In genomic region chr11:90687040-90687439, GRCm38 (mm10) we compare ENCODE assay signal across 8 mouse cellular contexts. TPM values are rescaled to one million over a fixed set of nuclear protein-coding genes. Genes with fewer than 3 reads are reported as not detected.
DNase-seq lines count a peak whose midpoint lies in the region; ATAC-seq and TF ChIP-seq lines count a peak whose summit lies in the region.

No protein-coding gene starts in this region.

- H3K27me3 ChIP-seq in embryonic facial prominence, embryonic 14.5 days (replicated peaks; ENCODE audit: control insufficient read depth, insufficient read depth, low read length), result no peaks in the 10 kb centered on the region
- H3K27me3 ChIP-seq in intestine, embryonic 14.5 days (replicated peaks; ENCODE audit: control insufficient read depth, insufficient read depth, low read length), result no peaks in the 10 kb centered on the region
- H3K27me3 ChIP-seq in midbrain, postnatal 0 days (ENCODE audit: insufficient read depth, low read length), result no peaks in the 10 kb centered on the region

- DNase-seq in layer of hippocampus, adult 2 months (ENCODE audit: low spot score in 2 of 2), result peak in 1 of 2 experiments; percentile 6
- no peak for DNase-seq in layer of hippocampus, adult 18-20 months (ENCODE audit: low spot score in 2 of 2)
- DNase-seq in embryonic facial prominence, embryonic 14.5 days (ENCODE audit: low spot score), result peak; percentile 9
- DNase-seq in intestine, embryonic 14.5 days (ENCODE audit: low spot score), result no peak
- no peak for DNase-seq in midbrain, postnatal 0 days (ENCODE audit: low spot score)
- DNase-seq in c-Kit-positive CD71-positive TER-119-positive erythroid progenitor cells, embryonic 14.5 days (ENCODE audit: low spot score), result no peak
- DNase-seq in cerebellum, adult 11 months, result no peak
- DNase-seq in layer of hippocampus, postnatal 36 days, result no peak

- H3K4me3 ChIP-seq in layer of hippocampus, adult 2 months, result peak overlapping the region; percentile 85
- H3K4me3 ChIP-seq in embryonic facial prominence, embryonic 14.5 days (ENCODE audit: low read depth, low read length), result peak overlapping the region; percentile 71
- peak overlapping the region; percentile 69 for H3K4me3 ChIP-seq in intestine, embryonic 14.5 days (ENCODE audit: low read depth, low read length)
- peak overlapping the region; percentile 60 for H3K4me3 ChIP-seq in midbrain, postnatal 0 days (ENCODE audit: low read depth, low read length)

- H3K27ac ChIP-seq in layer of hippocampus, adult 2 months, result peak overlapping the region; percentile 85
- H3K27ac ChIP-seq in embryonic facial prominence, embryonic 14.5 days (replicated peaks; ENCODE audit: low read depth, low read length), result no peak overlapping the region; the same call in 1 of the 2 replicates
- H3K27ac ChIP-seq in intestine, embryonic 14.5 days (ENCODE audit: low read depth), result no peak overlapping the region; the same call in 1 of the 2 replicates
- peak overlapping the region; percentile 59; the same call in 1 of the 2 replicates for H3K27ac ChIP-seq in midbrain, postnatal 0 days (ENCODE audit: low read depth, low read length)

- WGBS in embryonic facial prominence, embryonic 14.5 days, result under 1% methylated on average over 17 of the region's 17 CpGs
- under 1% methylated on average over 17 of the region's 17 CpGs for WGBS in intestine, embryonic 14.5 days
- 1% methylated on average over 17 of the region's 17 CpGs for WGBS in midbrain, postnatal 0 days

- H3K9me3 ChIP-seq in embryonic facial prominence, embryonic 14.5 days (ENCODE audit: control insufficient read depth, low read length), result no peaks in the 10 kb centered on the region
- H3K9me3 ChIP-seq in intestine, embryonic 14.5 days (ENCODE audit: control insufficient read depth, low read length), result no peaks in the 10 kb centered on the region
- no peaks in the 10 kb centered on the region for H3K9me3 ChIP-seq in midbrain, postnatal 0 days (ENCODE audit: low read length)

- H3K4me1 ChIP-seq in embryonic facial prominence, embryonic 14.5 days (ENCODE audit: control insufficient read depth, insufficient read depth, low read length), result peaks cover 11% of the 10 kb centered on the region
- no peaks in the 10 kb centered on the region for H3K4me1 ChIP-seq in intestine, embryonic 14.5 days (replicated peaks; ENCODE audit: control insufficient read depth, insufficient read depth, low read length)
- no peaks in the 10 kb centered on the region; the same call in 1 of the 2 replicates for H3K4me1 ChIP-seq in midbrain, postnatal 0 days (ENCODE audit: insufficient read depth, low read length)

- peak; percentile 44 for ATAC-seq in embryonic facial prominence, embryonic 14.5 days (ENCODE audit: low read depth)
- ATAC-seq in intestine, embryonic 14.5 days (replicated peaks; ENCODE audit: low FRiP score, low TSS enrichment, low read depth), result peak; percentile 57
- ATAC-seq in midbrain, postnatal 0 days (ENCODE audit: low FRiP score), result no peak

- H3K36me3 ChIP-seq in embryonic facial prominence, embryonic 14.5 days (ENCODE audit: control insufficient read depth, insufficient read depth, low read length), result 0 out of 2 replicates have a peak, but pooled peaks cover 7% of the 10 kb centered on the region
- peaks cover 15% of the 10 kb centered on the region for H3K36me3 ChIP-seq in intestine, embryonic 14.5 days (ENCODE audit: control insufficient read depth, insufficient read depth, low read length)
- H3K36me3 ChIP-seq in midbrain, postnatal 0 days (ENCODE audit: insufficient read depth, low read length), result no peaks in the 10 kb centered on the region

- H3K4me2 ChIP-seq in embryonic facial prominence, embryonic 14.5 days (ENCODE audit: low read depth, low read length), result peak overlapping the region; percentile 92
- peak overlapping the region; percentile 71 for H3K4me2 ChIP-seq in intestine, embryonic 14.5 days (ENCODE audit: low read length)
- peak overlapping the region; percentile 86 for H3K4me2 ChIP-seq in midbrain, postnatal 0 days (ENCODE audit: low read depth, low read length, poor library complexity, severe bottlenecking)

- TF ChIP-seq CTCF in layer of hippocampus, adult 2 months (conservative IDR thresholded peaks at IDR 0.05), result no peak
- TF ChIP-seq CTCF in midbrain, postnatal 0 days (IDR thresholded peaks at IDR 0.05), result no peak

- H3K9ac ChIP-seq in embryonic facial prominence, embryonic 14.5 days (ENCODE audit: low read depth, low read length), result peak overlapping the region; percentile 69
- peak overlapping the region; percentile 59 for H3K9ac ChIP-seq in intestine, embryonic 14.5 days (ENCODE audit: low read length)
- H3K9ac ChIP-seq in midbrain, postnatal 0 days (replicated peaks; ENCODE audit: low read length, poor library complexity, severe bottlenecking), result peak overlapping the region; percentile 65

RNA-seq across cellular contexts. Expression of gene Tom1l1, which starts 1.1 kb away (rescaled TPM):
- total RNA-seq in layer of hippocampus, adult 2 months (2021), result 10 to 100 TPM; 23.0 to 28.3 TPM
- total RNA-seq in layer of hippocampus, adult 18-20 months (2021), result 10 to 100 TPM; 24.0 to 24.4 TPM
- 28.8 and 34.4 TPM in 2 replicates for polyA plus RNA-seq in embryonic facial prominence, embryonic 14.5 days (2014; fragmentation: Nextera tagmentation; extraction: Ambion mirVana)
- 42.2 and 46.1 TPM in 2 replicates for polyA plus RNA-seq in intestine, embryonic 14.5 days (2014; fragmentation: Nextera tagmentation; extraction: Ambion mirVana)
- 12.6 and 13.9 TPM in 2 replicates for total RNA-seq in midbrain, postnatal 0 days (2014; rRNA removed)
- 17.9 and 19.6 TPM in 2 replicates for polyA plus RNA-seq in midbrain, postnatal 0 days (2015; fragmentation: Nextera tagmentation; extraction: Ambion mirVana)
- total RNA-seq in layer of hippocampus, postnatal 36 days (2021), result 10 to 100 TPM; 17.9 to 23.0 TPM

RNA-seq across cellular contexts. Expression of gene Cox11, which starts 49.1 kb away (rescaled TPM):
- total RNA-seq in layer of hippocampus, adult 2 months (2021), result 10 to 100 TPM; 23.3 to 26.0 TPM
- total RNA-seq in layer of hippocampus, adult 18-20 months (2021), result 10 to 100 TPM; 23.2 to 26.9 TPM
- polyA plus RNA-seq in embryonic facial prominence, embryonic 14.5 days (2014; fragmentation: Nextera tagmentation; extraction: Ambion mirVana), result 22.8 and 23.3 TPM in 2 replicates
- polyA plus RNA-seq in intestine, embryonic 14.5 days (2014; fragmentation: Nextera tagmentation; extraction: Ambion mirVana), result 24.8 and 25.9 TPM in 2 replicates
- 23.6 and 33.3 TPM in 2 replicates for total RNA-seq in midbrain, postnatal 0 days (2014; rRNA removed)
- 36.4 and 42.0 TPM in 2 replicates for polyA plus RNA-seq in midbrain, postnatal 0 days (2015; fragmentation: Nextera tagmentation; extraction: Ambion mirVana)
- 10 to 100 TPM; 25.5 to 27.5 TPM for total RNA-seq in layer of hippocampus, postnatal 36 days (2021)

RNA-seq across cellular contexts. Expression of gene Stxbp4, which starts 49.2 kb away (rescaled TPM):
- total RNA-seq in layer of hippocampus, adult 2 months (2021), result 10 to 100 TPM; 12.0 to 16.1 TPM
- 10 to 100 TPM; 12.7 to 13.4 TPM for total RNA-seq in layer of hippocampus, adult 18-20 months (2021)
- polyA plus RNA-seq in embryonic facial prominence, embryonic 14.5 days (2014; fragmentation: Nextera tagmentation; extraction: Ambion mirVana), result 17.9 and 21.6 TPM in 2 replicates
- 18.7 and 23.5 TPM in 2 replicates for polyA plus RNA-seq in intestine, embryonic 14.5 days (2014; fragmentation: Nextera tagmentation; extraction: Ambion mirVana)
- total RNA-seq in midbrain, postnatal 0 days (2014; rRNA removed), result 11.2 and 12.9 TPM in 2 replicates
- 7.4 and 9.2 TPM in 2 replicates for polyA plus RNA-seq in midbrain, postnatal 0 days (2015; fragmentation: Nextera tagmentation; extraction: Ambion mirVana)
- 10 to 100 TPM; 14.6 to 15.1 TPM for total RNA-seq in layer of hippocampus, postnatal 36 days (2021)

Comparison
In these comparisons a context has a peak if more than half of its experiments do, and no peak if none do; other contexts are left out.
1. H3K27ac ChIP-seq: peak in layer of hippocampus, adult 2 months (single experiment) and midbrain, postnatal 0 days (single experiment); none in embryonic facial prominence, embryonic 14.5 days (single experiment) and intestine, embryonic 14.5 days (single experiment).
2. Peak in every context shown above with its lines, with median percentiles within 50 percentile points of each other: H3K4me3 ChIP-seq, H3K4me2 ChIP-seq and H3K9ac ChIP-seq.